Mouse (Mus musculus): ENCODE measurements around the gene Ndufs2. TPM values are rescaled to one million over a fixed set of nuclear protein-coding genes. Genes with fewer than 3 reads are reported as not detected.

Ndufs2 gene
- polyA plus RNA-seq, 1 experiment, result 227 TPM

DNA sequence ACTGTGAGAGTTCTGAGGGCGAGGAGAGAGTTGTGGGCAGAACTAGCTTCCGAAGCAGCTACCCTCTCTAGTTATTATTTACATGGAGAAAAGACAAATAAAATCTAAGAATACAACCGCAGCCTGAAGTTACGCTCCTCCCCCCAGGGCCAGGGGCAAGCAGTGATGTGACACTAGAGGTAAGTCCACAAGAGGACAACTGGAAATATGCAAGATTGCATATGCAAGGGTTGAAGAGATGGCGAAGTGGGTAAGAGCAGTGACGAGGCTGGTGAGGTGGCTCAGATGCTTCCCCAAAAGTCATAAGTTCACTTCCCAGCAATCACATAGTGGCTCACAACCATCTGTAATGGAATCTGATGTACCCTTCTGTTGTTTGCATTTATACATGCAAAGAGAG lies 28.0 kb downstream of the Ndufs2 start:
- Histone ChIP-seq H3K79me2 (ENCODE audit: control insufficient read depth, insufficient read depth) (no peaks in the 10 kb centered on the region), H3K36me3 (ENCODE audit: control insufficient read depth, insufficient read depth) (peaks cover 18% of the 10 kb centered on the region), H3K27me3 (ENCODE audit: control insufficient read depth, insufficient read depth, insufficient read length) (no peaks in the 10 kb centered on the region), H3K4me3 (ENCODE audit: insufficient read depth, poor library complexity, severe bottlenecking) (peak overlapping the region; percentile 14), H3K79me3 (ENCODE audit: low read depth) (no peaks in the 10 kb centered on the region), H3ac (ENCODE audit: control insufficient read depth, insufficient read length, low read depth) (no peak overlapping the region)
- TF ChIP-seq CTCF (IDR thresholded peaks at IDR 0.05; ENCODE audit: control insufficient read depth, insufficient read depth, insufficient read length), result no peak
- no peak for TF ChIP-seq USF1 (IDR thresholded peaks at IDR 0.05; ENCODE audit: low read depth)
- TF ChIP-seq CEBPB (IDR thresholded peaks at IDR 0.05; ENCODE audit: low read depth), result no peak
- TF ChIP-seq MYOD1 (IDR thresholded peaks at IDR 0.05; ENCODE audit: control insufficient read depth, insufficient read length, low read depth), result no peak
- TF ChIP-seq MYOG (IDR thresholded peaks at IDR 0.05; ENCODE audit: control insufficient read depth, extremely low read depth, insufficient read length), result no peak
- TF ChIP-seq FOSL1 (IDR thresholded peaks at IDR 0.05; ENCODE audit: insufficient read depth, low read length, poor library complexity, severe bottlenecking), result no peak
- TF ChIP-seq MAX (IDR thresholded peaks at IDR 0.05), result no peak

DNA sequence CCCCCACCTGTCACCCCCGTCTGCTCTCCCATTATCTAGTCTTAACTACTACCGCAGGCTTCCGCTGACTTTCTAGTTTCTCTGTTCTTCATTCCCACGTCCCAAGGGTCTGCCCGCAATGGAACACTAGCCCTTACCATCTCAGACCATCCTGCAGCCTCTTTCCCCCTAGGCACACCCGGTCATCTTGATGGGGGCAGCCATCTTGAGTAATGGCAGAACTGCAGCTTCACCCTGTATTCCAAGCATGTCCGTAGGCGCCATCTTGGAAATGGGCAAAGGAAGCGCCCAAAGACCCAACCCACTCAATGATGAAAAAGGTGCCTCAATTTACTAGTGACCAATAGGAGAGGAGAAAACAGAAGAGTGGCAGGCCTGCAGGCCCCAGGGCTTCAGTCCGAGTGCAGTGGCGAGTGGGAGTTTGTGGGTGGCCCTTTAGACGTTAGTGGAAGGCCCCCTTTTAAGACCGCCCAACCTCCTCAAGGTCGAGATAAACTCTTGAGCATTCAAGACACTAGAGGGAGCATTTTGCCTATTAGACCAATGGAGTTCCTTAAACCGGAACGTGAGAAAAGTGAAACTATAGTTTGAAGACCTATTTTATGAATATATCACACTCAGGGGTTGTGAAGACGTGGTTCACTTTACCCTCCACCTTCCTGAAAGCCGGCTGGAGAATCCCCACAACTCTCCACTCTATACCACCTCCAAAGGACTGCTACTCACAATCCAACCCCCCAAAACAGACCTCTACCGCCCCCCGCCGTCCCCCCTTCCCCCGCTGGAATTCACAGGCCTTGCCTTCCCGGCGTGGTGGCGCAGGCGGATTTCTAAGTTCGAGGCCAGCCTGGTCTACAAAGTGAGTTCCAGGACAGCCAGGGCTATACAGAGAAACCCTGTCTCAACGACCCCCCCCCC lies 28.7 kb downstream of the Ndufs2 start, which contains the start of gene Tomm40l:
TSS of gene Tomm40l (minus strand) at position 277 of the 918 bp plus-strand sequence.
- Histone ChIP-seq H3ac (ENCODE audit: control insufficient read depth, insufficient read length, low read depth) (peak within 1 kb of the TSS; percentile 76), H3K79me3 (ENCODE audit: low read depth) (no peaks in the 10 kb centered on the region), H3K36me3 (ENCODE audit: control insufficient read depth, insufficient read depth) (peaks cover 18% of the 10 kb centered on the region), H3K79me2 (ENCODE audit: control insufficient read depth, insufficient read depth) (no peaks in the 10 kb centered on the region), H3K27me3 (ENCODE audit: control insufficient read depth, insufficient read depth, insufficient read length) (no peaks in the 10 kb centered on the region), H3K4me3 (ENCODE audit: insufficient read depth, poor library complexity, severe bottlenecking) (peak within 1 kb of the TSS; percentile 66)
- TF ChIP-seq CTCF (IDR thresholded peaks at IDR 0.05; ENCODE audit: control insufficient read depth, insufficient read depth, insufficient read length) (no peak), MYOD1 (IDR thresholded peaks at IDR 0.05; ENCODE audit: control insufficient read depth, insufficient read length, low read depth) (no peak), USF1 (IDR thresholded peaks at IDR 0.05; ENCODE audit: low read depth) (no peak), MYOG (IDR thresholded peaks at IDR 0.05; ENCODE audit: control insufficient read depth, extremely low read depth, insufficient read length) (no peak), MAX (IDR thresholded peaks at IDR 0.05) (no peak), CEBPB (IDR thresholded peaks at IDR 0.05; ENCODE audit: low read depth) (no peak), FOSL1 (IDR thresholded peaks at IDR 0.05; ENCODE audit: insufficient read depth, low read length, poor library complexity, severe bottlenecking) (no peak)

DNA sequence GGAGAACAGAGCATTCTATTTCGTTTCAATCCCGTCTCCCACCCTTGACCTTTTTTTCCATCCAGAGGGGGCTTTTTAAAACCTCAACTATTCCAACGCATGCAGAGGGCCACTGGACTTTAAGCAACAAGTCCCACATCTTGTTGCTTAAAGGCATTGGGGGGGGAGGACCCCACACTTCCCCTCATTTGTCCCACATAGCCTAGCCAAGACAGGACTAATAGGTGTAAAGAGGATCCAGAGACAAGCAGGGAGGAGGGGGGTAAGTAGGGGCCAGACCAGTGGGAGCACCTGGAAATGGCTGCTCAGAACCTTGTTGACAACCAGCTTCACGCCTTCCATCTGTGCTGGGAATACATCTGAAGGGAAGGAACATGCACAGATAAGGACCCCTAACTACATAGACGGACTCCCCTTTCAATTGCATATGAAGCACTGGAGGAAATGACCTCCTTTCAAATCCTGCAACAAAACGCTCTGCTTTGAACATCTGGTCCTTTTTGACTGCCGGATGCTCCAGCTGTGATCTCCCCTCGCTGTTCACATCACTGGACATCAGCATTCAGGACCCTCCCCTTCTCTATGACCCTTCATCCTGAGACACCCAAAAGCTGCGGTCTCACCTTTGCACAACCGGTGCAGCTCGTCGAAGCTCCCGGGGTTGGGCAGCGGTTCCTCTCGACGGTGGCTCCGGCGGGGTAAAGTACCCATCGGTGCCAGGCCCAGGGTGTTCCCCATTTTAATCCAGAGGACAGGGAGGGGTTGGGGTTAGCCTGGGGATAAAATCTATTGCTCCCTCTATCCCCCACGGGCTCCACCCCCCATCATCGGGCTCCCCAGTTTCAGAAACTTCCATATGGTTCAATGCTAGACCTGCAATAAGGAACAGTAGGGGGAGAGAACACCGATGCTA lies 29.7 kb downstream of the Ndufs2 start:
- no peaks in the 10 kb centered on the region for H3K27me3 ChIP-seq (ENCODE audit: control insufficient read depth, insufficient read depth, insufficient read length)
- no peaks in the 10 kb centered on the region for H3K79me3 ChIP-seq (ENCODE audit: low read depth)
- peak overlapping the region; percentile 66 for H3K4me3 ChIP-seq (ENCODE audit: insufficient read depth, poor library complexity, severe bottlenecking)
- TF ChIP-seq FOSL1 (IDR thresholded peaks at IDR 0.05; ENCODE audit: insufficient read depth, low read length, poor library complexity, severe bottlenecking) (no peak), MYOD1 (IDR thresholded peaks at IDR 0.05; ENCODE audit: control insufficient read depth, insufficient read length, low read depth) (no peak), MYOG (IDR thresholded peaks at IDR 0.05; ENCODE audit: control insufficient read depth, extremely low read depth, insufficient read length) (no peak), CEBPB (IDR thresholded peaks at IDR 0.05; ENCODE audit: low read depth) (no peak), CTCF (IDR thresholded peaks at IDR 0.05; ENCODE audit: control insufficient read depth, insufficient read depth, insufficient read length) (no peak), USF1 (IDR thresholded peaks at IDR 0.05; ENCODE audit: low read depth) (no peak), MAX (IDR thresholded peaks at IDR 0.05) (no peak)
- H3K79me2 ChIP-seq (ENCODE audit: control insufficient read depth, insufficient read depth), result no peaks in the 10 kb centered on the region
- H3K36me3 ChIP-seq (ENCODE audit: control insufficient read depth, insufficient read depth), result peaks cover 18% of the 10 kb centered on the region
- H3ac ChIP-seq (ENCODE audit: control insufficient read depth, insufficient read length, low read depth), result peak overlapping the region; percentile 76

DNA sequence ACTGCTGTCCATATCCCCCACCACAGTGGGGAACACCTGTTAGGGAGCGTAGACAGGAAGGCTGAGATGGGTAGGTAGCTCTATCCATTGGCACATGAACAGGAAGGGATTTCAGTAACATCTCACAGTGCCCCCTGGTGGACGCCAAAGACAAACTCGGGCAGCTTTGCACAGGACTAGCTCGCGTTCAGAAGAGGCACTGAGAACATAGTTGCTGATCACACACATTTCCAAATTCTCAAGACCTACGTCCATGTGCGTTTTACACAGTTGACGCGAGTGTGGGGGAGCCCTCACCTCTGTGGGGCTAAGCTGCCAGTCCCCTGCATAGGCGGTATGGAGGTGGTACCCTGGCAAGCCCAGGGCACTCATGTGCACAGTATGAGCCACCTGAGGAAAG lies 30.3 kb downstream of the Ndufs2 start:
- no peaks in the 10 kb centered on the region for H3K79me3 ChIP-seq (ENCODE audit: low read depth)
- no peaks in the 10 kb centered on the region for H3K79me2 ChIP-seq (ENCODE audit: control insufficient read depth, insufficient read depth)
- peaks cover 18% of the 10 kb centered on the region for H3K36me3 ChIP-seq (ENCODE audit: control insufficient read depth, insufficient read depth)
- H3K27me3 ChIP-seq (ENCODE audit: control insufficient read depth, insufficient read depth, insufficient read length), result no peaks in the 10 kb centered on the region
- H3ac ChIP-seq (ENCODE audit: control insufficient read depth, insufficient read length, low read depth), result no peak overlapping the region
- no peak overlapping the region for H3K4me3 ChIP-seq (ENCODE audit: insufficient read depth, poor library complexity, severe bottlenecking)
- peak; percentile 66 for TF ChIP-seq CTCF (IDR thresholded peaks at IDR 0.05; ENCODE audit: control insufficient read depth, insufficient read depth, insufficient read length)
- no peak for TF ChIP-seq USF1 (IDR thresholded peaks at IDR 0.05; ENCODE audit: low read depth)

DNA sequence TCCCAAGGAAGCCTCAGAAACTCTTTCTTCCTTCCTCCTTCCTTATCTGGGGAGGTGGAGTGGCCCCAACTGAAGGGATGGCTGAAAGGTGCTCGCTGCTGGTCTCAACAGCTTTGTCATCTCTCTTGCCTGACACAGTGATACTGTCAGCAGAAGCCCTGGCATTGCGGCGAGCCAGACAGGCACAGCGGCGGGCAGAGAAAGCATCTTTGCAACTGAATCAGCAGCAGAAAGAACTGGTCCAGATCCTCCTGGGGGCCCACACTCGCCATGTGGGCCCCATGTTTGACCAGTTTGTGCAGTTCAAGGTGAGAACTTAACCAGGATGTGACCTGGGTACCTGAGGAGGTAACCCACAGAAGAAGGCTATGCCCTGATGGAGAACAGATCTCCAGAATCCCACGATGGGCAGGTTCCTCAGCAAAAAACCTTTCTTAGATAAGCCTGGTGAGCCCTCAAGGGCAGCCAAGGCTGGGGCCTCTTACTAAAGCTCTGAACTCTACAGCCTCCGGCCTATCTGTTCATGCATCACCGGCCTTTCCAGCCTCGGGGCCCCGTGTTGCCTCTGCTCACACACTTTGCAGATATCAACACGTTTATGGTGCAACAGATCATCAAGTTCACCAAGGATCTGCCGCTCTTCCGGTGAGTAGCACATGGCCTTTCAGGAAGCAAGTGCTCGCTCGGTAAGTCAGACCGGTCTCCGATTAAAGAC lies 34.8 kb downstream of the Ndufs2 start:
- Histone ChIP-seq H3K79me3 (ENCODE audit: low read depth) (no peaks in the 10 kb centered on the region), H3K27me3 (ENCODE audit: control insufficient read depth, insufficient read depth, insufficient read length) (no peaks in the 10 kb centered on the region), H3K36me3 (ENCODE audit: control insufficient read depth, insufficient read depth) (peaks cover 18% of the 10 kb centered on the region), H3K79me2 (ENCODE audit: control insufficient read depth, insufficient read depth) (no peaks in the 10 kb centered on the region), H3ac (ENCODE audit: control insufficient read depth, insufficient read length, low read depth) (no peak overlapping the region), H3K4me3 (ENCODE audit: insufficient read depth, poor library complexity, severe bottlenecking) (no peak overlapping the region)
- TF ChIP-seq MAX (IDR thresholded peaks at IDR 0.05) (no peak), USF1 (IDR thresholded peaks at IDR 0.05; ENCODE audit: low read depth) (no peak), CEBPB (IDR thresholded peaks at IDR 0.05; ENCODE audit: low read depth) (no peak), MYOG (IDR thresholded peaks at IDR 0.05; ENCODE audit: control insufficient read depth, extremely low read depth, insufficient read length) (no peak), MYOD1 (IDR thresholded peaks at IDR 0.05; ENCODE audit: control insufficient read depth, insufficient read length, low read depth) (no peak), CTCF (IDR thresholded peaks at IDR 0.05; ENCODE audit: control insufficient read depth, insufficient read depth, insufficient read length) (no peak), FOSL1 (IDR thresholded peaks at IDR 0.05; ENCODE audit: insufficient read depth, low read length, poor library complexity, severe bottlenecking) (no peak)

Measured in C2C12 (cell line).